Mouse (Mus musculus) embryonic fibroblast, embryonic 13.5 days (primary cell): Measurements from ENCODE around the gene D1Ertd622e.

Experiments used
- CTCF ChIP-seq: IDR thresholded peaks from 2 replicates; pipeline ENCODE4 v1.5.1; 2011; ENCODE audit warnings: mild to moderate bottlenecking, control low read depth, low read length, moderate library complexity, borderline replicate concordance; ENCODE audit not compliant: insufficient read depth
- POLR2A ChIP-seq: IDR thresholded peaks from 2 replicates; pipeline ENCODE4 v1.6.1; 2011; ENCODE audit warnings: low read depth, mild to moderate bottlenecking, control low read depth, low read length, moderate library complexity

DNA sequence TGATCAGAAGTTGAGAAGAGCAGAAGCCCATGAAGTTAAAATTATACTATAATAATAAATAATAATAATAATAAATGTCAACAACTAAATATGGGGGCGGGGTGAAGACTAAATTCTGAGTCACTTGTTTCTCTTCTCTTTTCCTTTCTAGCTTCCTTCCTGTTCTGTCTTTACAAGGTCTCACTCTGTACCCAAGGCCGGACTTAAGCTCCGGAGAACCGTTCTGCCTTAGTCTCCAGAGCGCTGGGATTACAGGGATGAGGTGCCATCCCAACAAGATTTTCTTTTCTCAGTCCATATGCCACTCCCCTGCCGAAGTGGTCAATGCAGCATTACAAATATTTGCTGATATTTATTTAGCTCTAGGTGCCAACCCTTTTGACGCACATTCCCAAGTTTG is 450 bp upstream of the D1Ertd622e start:
- TF ChIP-seq CTCF (no peak), POLR2A (no peak)
